In the genomic region with DNA sequence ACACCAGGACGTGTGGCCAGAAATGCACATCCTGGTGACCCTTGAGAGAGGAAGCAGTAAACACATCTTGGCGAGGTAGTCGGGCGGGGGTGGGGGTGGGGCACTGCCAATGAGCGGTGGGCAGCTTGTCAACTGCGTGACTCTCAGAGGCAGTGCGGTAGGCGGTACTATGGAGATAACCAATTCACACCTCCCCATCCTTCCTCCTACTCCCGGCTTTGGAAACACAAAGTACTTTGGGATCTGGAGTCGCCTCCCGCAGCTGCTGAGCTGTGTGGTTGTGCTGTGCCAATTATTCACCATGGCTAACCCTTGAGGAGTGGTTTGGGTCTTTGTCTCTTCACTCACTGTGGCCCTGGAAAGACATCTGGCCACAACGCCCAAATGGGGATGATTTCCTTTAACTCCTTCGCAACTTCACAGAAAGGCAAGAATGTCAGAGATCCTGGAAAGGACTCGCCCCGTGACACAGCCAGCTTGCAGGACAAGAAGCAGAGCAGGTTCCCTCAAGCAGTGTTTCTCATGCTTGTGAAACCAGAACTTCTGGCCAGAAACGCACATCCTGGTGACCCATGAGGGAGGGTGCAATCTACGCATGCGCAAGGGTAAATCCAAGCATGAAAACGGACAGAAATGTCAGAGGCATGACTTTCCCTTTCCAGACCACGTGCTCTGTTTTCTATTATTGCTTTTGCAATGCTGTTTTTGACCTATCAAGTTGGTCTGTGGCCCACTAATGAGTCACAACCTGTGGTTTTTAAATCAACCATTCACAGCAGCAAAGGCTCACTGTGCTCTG, we compare ENCODE assay signal across 8 mouse cellular contexts. TPM values are rescaled to one million over a fixed set of nuclear protein-coding genes. Genes with fewer than 3 reads are reported as not detected.
A peak's percentile ranks its signal among the peaks of the same experiment; 100 is the strongest.
DNase-seq lines count a peak whose midpoint lies in the region; ATAC-seq and TF ChIP-seq lines count a peak whose summit lies in the region.

No protein-coding gene starts in this region.

- H3K27ac ChIP-seq in intestine, embryonic 15.5 days, result no peak overlapping the region
- peak overlapping the region; percentile 60 for H3K27ac ChIP-seq in spleen, adult 2 months (ENCODE audit: insufficient read depth, low read length)

- intact Hi-C loops in left cerebral cortex, postnatal 25 days (cut with DNase I), result no loop called here

- H3K4me1 ChIP-seq in intestine, embryonic 15.5 days (replicated peaks), result peaks cover 14% of the 10 kb centered on the region
- H3K4me1 ChIP-seq in spleen, adult 2 months (ENCODE audit: control insufficient read depth, insufficient read depth, insufficient read length), result peaks cover 13% of the 10 kb centered on the region; the same call in 1 of the 2 replicates

- peak; percentile 46; the same call in 1 of the 2 replicates for ATAC-seq in intestine, embryonic 15.5 days
- ATAC-seq in megakaryocyte progenitor cell, adult 5-6 weeks (replicated peaks; ENCODE audit: poor library complexity), result peak; percentile 77
- ATAC-seq in erythroid progenitor cell, adult 5-6 weeks (replicated peaks; ENCODE audit: low FRiP score, poor library complexity, severe bottlenecking), result no peak

- DNase-seq in NIH3T3 (ENCODE audit: low read depth), result peak; percentile 98
- DNase-seq in embryo, embryonic 11 days, result peak; percentile 25
- peak; percentile 92 for DNase-seq in gonadal fat pad, adult 2 months (ENCODE audit: low read depth)
- peak; percentile 72 to 89 for DNase-seq in left cerebral cortex, postnatal 25 days (ENCODE audit: low spot score in 2 of 2)
- peak; percentile 69 to 72 for DNase-seq in spleen, adult 2 months (ENCODE audit: low read depth in 1 of 2, low spot score in 2 of 2)

- peak overlapping the region; percentile 11; the same call in 1 of the 2 replicates for H3K4me3 ChIP-seq in intestine, embryonic 15.5 days (replicated peaks)
- H3K4me3 ChIP-seq in spleen, adult 2 months (ENCODE audit: extremely low read depth, insufficient read depth, insufficient read length), result peak overlapping the region; percentile 26

- 15% methylated on average over 20 of the region's 20 CpGs for WGBS in intestine, embryonic 15.5 days
- WGBS in spleen, adult 2 months, result 4% methylated on average over 20 of the region's 20 CpGs

- H3K27me3 ChIP-seq in intestine, embryonic 15.5 days (replicated peaks), result no peaks in the 10 kb centered on the region
- H3K27me3 ChIP-seq in spleen, adult 2 months (ENCODE audit: control insufficient read depth, insufficient read depth, low read length), result no peaks in the 10 kb centered on the region

- H3K4me2 ChIP-seq in intestine, embryonic 15.5 days (replicated peaks), result peak overlapping the region; percentile 52

- H3K9ac ChIP-seq in intestine, embryonic 15.5 days, result no peak overlapping the region

- H3K36me3 ChIP-seq in intestine, embryonic 15.5 days, result no peaks in the 10 kb centered on the region
- H3K36me3 ChIP-seq in spleen, adult 2 months (ENCODE audit: control insufficient read depth, insufficient read depth, low read length), result no peaks in the 10 kb centered on the region

- no peak; the same call in 1 of the 2 replicates for TF ChIP-seq POLR2A in spleen, adult 2 months (IDR thresholded peaks at IDR 0.05; ENCODE audit: low read depth, low read length)

- no peak for TF ChIP-seq CTCF in spleen, adult 2 months (IDR thresholded peaks at IDR 0.05; ENCODE audit: extremely low read depth, insufficient read depth, insufficient read length, insufficient replicate concordance)

- H3K9me3 ChIP-seq in intestine, embryonic 15.5 days, result no peaks in the 10 kb centered on the region

RNA-seq across cellular contexts. Expression of a gene that starts 32.7 kb away (rescaled TPM):
- polyA plus RNA-seq in gonadal fat pad, adult 2 months (2012; rRNA removed), result 11.5 and 13.0 TPM in 2 replicates
- 17.4 and 18.6 TPM in 2 replicates for polyA plus RNA-seq in intestine, embryonic 15.5 days (2015; fragmentation: Nextera tagmentation; extraction: Ambion mirVana)
- 100 to 1,000 TPM; 110 to 121 TPM for total RNA-seq in left cerebral cortex, postnatal 25 days (2021)
- 30.1 and 30.7 TPM in 2 replicates for total RNA-seq in megakaryocyte progenitor cell, adult 5-6 weeks (2015)
- 39.4 and 46.9 TPM in 2 replicates for total RNA-seq in megakaryocyte progenitor cell, adult 5-6 weeks (2017)
- 9.2 and 9.6 TPM in 2 replicates for polyA plus RNA-seq in spleen, adult 2 months (2012; rRNA removed)
- total RNA-seq in erythroid progenitor cell, adult 5-6 weeks (2015; ENCODE audit: low replicate concordance), result 13.4 and 20.5 TPM in 2 replicates
- 8.7 and 12.3 TPM in 2 replicates for total RNA-seq in erythroid progenitor cell, adult 5-6 weeks (2017; ENCODE audit: low replicate concordance)

RNA-seq across cellular contexts. Expression of a gene that starts 41.3 kb away (rescaled TPM):
- 25.7 and 41.9 TPM in 2 replicates for polyA plus RNA-seq in gonadal fat pad, adult 2 months (2012; rRNA removed)
- polyA plus RNA-seq in intestine, embryonic 15.5 days (2015; fragmentation: Nextera tagmentation; extraction: Ambion mirVana), result 74.4 and 84.6 TPM in 2 replicates
- total RNA-seq in left cerebral cortex, postnatal 25 days (2021), result 100 to 1,000 TPM in 1 of 2 experiments, 10 to 100 TPM in 1; 95.9 to 112 TPM
- total RNA-seq in megakaryocyte progenitor cell, adult 5-6 weeks (2015), result 54.5 and 70.3 TPM in 2 replicates
- total RNA-seq in megakaryocyte progenitor cell, adult 5-6 weeks (2017), result 49.6 and 51.7 TPM in 2 replicates
- 27.2 and 46.3 TPM in 2 replicates for polyA plus RNA-seq in spleen, adult 2 months (2012; rRNA removed)
- 32.1 and 51.1 TPM in 2 replicates for total RNA-seq in erythroid progenitor cell, adult 5-6 weeks (2015; ENCODE audit: low replicate concordance)
- 24.1 and 40.0 TPM in 2 replicates for total RNA-seq in erythroid progenitor cell, adult 5-6 weeks (2017; ENCODE audit: low replicate concordance)

Comparison
In these comparisons a context has a peak if more than half of its experiments do, and no peak if none do; other contexts are left out.
1. DNase-seq: peak in every context shown above with its lines; median percentile 98 in NIH3T3; 92 in gonadal fat pad, adult 2 months; 80 in left cerebral cortex, postnatal 25 days; 70 in spleen, adult 2 months; 25 in embryo, embryonic 11 days.